Mouse (Mus musculus) intestine, postnatal 0 days (tissue): ENCODE measurements around the gene Slc27a1. TPM values are rescaled to one million over a fixed set of nuclear protein-coding genes. Genes with fewer than 3 reads are reported as not detected.

ENCODE experiments used
- ATAC-seq: fragments of 200-750 bp; cut with Nextera tagmentation; 2 replicates; pipeline ENCODE4 v1.8.0; 2017; ENCODE audit warnings: mild to moderate bottlenecking, moderate TSS enrichment, moderate library complexity
- H3K27ac ChIP-seq: fragments of 300-500 bp; sonication (generic); 2 replicates; pipeline ENCODE4 v1.5.1; 2014; ENCODE audit warnings: mild to moderate bottlenecking, low read depth, low read length, moderate library complexity
- H3K27me3 ChIP-seq: fragments of 300-500 bp; sonication (generic); replicated peaks from 2 replicates; pipeline ENCODE4 v1.6.1; 2014; ENCODE audit warnings: low read length, mixed read lengths; ENCODE audit not compliant: control insufficient read depth, insufficient read depth
- H3K36me3 ChIP-seq: fragments of 300-500 bp; sonication (generic); 2 replicates; pipeline ENCODE4 v1.6.1; 2014; ENCODE audit warnings: mild to moderate bottlenecking, moderate library complexity; ENCODE audit not compliant: control insufficient read depth, insufficient read depth
- H3K4me1 ChIP-seq: fragments of 300-500 bp; sonication (generic); replicated peaks from 2 replicates; pipeline ENCODE4 v1.6.1; 2014; ENCODE audit warnings: antibody characterized with exemption, low read length, mixed read lengths; ENCODE audit not compliant: control insufficient read depth, insufficient read depth
- H3K4me2 ChIP-seq: fragments of 300-500 bp; sonication (generic); replicated peaks from 2 replicates; pipeline ENCODE4 v1.6.1; 2014; ENCODE audit warnings: low read depth, mild to moderate bottlenecking, moderate library complexity
- H3K4me3 ChIP-seq: fragments of 300-500 bp; sonication (generic); 2 replicates; pipeline ENCODE4 v1.5.1; 2014; ENCODE audit warnings: low read depth, low read length
- H3K9ac ChIP-seq: fragments of 300-500 bp; sonication (generic); 2 replicates; pipeline ENCODE4 v1.6.1; 2014; ENCODE audit warnings: mild to moderate bottlenecking, low read depth, low read length
- H3K9me3 ChIP-seq: fragments of 300-500 bp; sonication (generic); 2 replicates; pipeline ENCODE4 v1.6.1; 2016; ENCODE audit warnings: mixed run types; ENCODE audit not compliant: control insufficient read depth
- CTCF ChIP-seq: sonication (generic); IDR thresholded peaks from 2 replicates; pipeline ENCODE4 v1.5.1; 2016; ENCODE audit warnings: low read depth, mild to moderate bottlenecking, control low read depth, antibody characterized with exemption, moderate library complexity
- WGBS: fragments of 180-500 bp; shearing (Covaris S2); extraction: QIAGEN DNeasy Blood & Tissue Kit; methylation state at CpG from one replicate; pipeline ENCODE4 v1.1.7; 2014; 5-methylcytosine and 5-hydroxymethylcytosine counted together
- polyA plus RNA-seq: library from polyadenylated mRNA; unstranded; fragments of >200 nt; fragmentation: Nextera tagmentation; extraction: Ambion mirVana; gene quantifications from 2 replicates; pipeline ENCODE4 v1.2.1, GENCODE M21; 2015

Slc27a1 gene
- polyA plus RNA-seq, 1 experiment from 2014 or later = 14.9 TPM

GRCm38 (mm10) chr8:71574426-71574825, 5.7 kb downstream of the Slc27a1 start:
- no peak for TF ChIP-seq CTCF
- 78% methylated on average over 7 of the region's 7 CpGs for WGBS
- no peak overlapping the region for H3K4me3 ChIP-seq
- H3K4me1 ChIP-seq = peaks cover 2% of the 10 kb centered on the region; the same call in 1 of the 2 replicates
- H3K27me3 ChIP-seq = no peaks in the 10 kb centered on the region
- H3K27ac ChIP-seq = no peak overlapping the region
- no peak overlapping the region for H3K4me2 ChIP-seq
- no peak overlapping the region for H3K9ac ChIP-seq
- no peak for ATAC-seq
- no peaks in the 10 kb centered on the region for H3K36me3 ChIP-seq
- no peaks in the 10 kb centered on the region for H3K9me3 ChIP-seq

DNA sequence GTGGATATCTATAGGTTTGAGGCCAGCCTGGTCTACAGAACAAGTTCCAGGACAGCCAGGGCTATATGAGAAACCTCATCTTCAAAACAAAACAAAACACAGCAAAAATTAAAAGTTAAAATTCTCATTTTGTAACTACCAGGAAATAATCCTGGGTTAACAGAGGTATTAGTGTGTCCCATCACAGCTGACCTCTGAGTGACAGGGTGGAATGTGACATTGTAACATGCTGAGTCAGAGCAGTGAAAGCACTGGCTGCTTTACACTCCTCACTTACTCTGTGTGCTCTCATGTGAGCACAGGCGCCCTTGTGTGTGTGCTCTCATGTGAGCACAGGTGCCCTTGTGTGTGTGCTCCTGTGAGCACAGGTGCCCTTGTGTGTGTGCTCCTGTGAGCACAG, 6.3 kb downstream of the Slc27a1 start:
- Histone ChIP-seq H3K4me3 (no peak overlapping the region), H3K9me3 (no peaks in the 10 kb centered on the region), H3K27ac (no peak overlapping the region), H3K9ac (no peak overlapping the region), H3K27me3 (no peaks in the 10 kb centered on the region), H3K4me1 (peaks cover 2% of the 10 kb centered on the region; the same call in 1 of the 2 replicates), H3K36me3 (no peaks in the 10 kb centered on the region), H3K4me2 (no peak overlapping the region)
- no peak for TF ChIP-seq CTCF
- no peak for ATAC-seq
- 46% methylated on average over 1 of the region's 1 CpGs for WGBS

DNA sequence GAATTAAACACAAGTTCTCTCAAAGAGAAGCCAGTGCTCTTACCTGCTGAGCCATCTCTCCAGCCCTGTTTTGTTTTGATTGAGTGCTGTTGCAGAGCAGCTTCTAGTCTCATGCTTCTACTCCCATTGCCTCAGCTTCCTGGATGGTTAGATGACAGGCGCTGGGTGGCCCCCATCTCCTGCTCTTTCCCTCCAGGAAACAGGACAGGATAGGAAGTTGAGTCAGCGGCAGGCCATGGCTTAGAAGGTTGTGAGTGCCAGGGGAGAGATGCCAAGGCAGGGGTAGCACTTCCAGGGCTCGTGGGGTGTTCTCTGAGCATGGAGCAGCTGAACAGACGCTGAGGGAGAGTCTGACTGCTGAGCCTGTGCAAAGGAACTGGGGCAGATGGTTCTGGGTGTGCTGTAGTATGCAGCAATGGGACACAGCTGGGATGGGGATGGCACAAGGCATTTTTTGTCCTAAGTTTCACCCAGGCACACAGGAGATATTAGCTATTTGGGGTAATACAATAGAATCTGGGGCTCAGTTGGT, 9.2 kb downstream of the Slc27a1 start:
- Histone ChIP-seq H3K4me3 (no peak overlapping the region), H3K9ac (no peak overlapping the region), H3K27ac (no peak overlapping the region), H3K27me3 (no peaks in the 10 kb centered on the region), H3K4me1 (no peaks in the 10 kb centered on the region), H3K9me3 (no peaks in the 10 kb centered on the region), H3K36me3 (no peaks in the 10 kb centered on the region; the same call in 1 of the 2 replicates), H3K4me2 (no peak overlapping the region)
- TF ChIP-seq CTCF = no peak
- ATAC-seq = no peak
- WGBS = 68% methylated on average over 4 of the region's 4 CpGs

- no peak for ATAC-seq
- Histone ChIP-seq H3K4me1 (no peaks in the 10 kb centered on the region), H3K36me3 (no peaks in the 10 kb centered on the region; the same call in 1 of the 2 replicates), H3K9me3 (no peaks in the 10 kb centered on the region), H3K4me3 (no peak overlapping the region), H3K9ac (no peak overlapping the region), H3K27me3 (no peaks in the 10 kb centered on the region), H3K4me2 (no peak overlapping the region), H3K27ac (no peak overlapping the region)
- TF ChIP-seq CTCF = no peak
- WGBS = 67% methylated on average over 1 of the region's 1 CpGs
Observed at GRCm38 (mm10) chr8:71579009-71579408, 10.3 kb downstream of the Slc27a1 start.

DNA sequence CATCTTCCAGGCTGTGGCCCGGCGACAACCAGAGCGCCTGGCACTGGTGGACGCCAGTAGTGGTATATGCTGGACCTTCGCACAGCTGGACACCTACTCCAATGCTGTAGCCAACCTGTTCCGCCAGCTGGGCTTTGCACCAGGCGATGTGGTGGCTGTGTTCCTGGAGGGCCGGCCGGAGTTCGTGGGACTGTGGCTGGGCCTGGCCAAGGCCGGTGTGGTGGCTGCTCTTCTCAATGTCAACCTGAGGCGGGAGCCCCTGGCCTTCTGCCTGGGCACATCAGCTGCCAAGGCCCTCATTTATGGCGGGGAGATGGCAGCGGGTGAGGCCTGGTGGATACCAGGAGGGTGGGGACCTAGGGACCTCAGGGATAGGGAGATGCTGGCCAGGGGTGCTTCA, 10.8 kb downstream of the Slc27a1 start:
- H3K27ac ChIP-seq = no peak overlapping the region
- no peak for TF ChIP-seq CTCF
- 91% methylated on average over 14 of the region's 14 CpGs for WGBS
- no peak overlapping the region for H3K4me3 ChIP-seq
- peaks cover 3% of the 10 kb centered on the region; the same call in 1 of the 2 replicates for H3K36me3 ChIP-seq
- no peaks in the 10 kb centered on the region for H3K9me3 ChIP-seq
- no peak overlapping the region for H3K9ac ChIP-seq
- no peak for ATAC-seq
- H3K4me1 ChIP-seq = no peaks in the 10 kb centered on the region
- H3K4me2 ChIP-seq = no peak overlapping the region
- no peaks in the 10 kb centered on the region for H3K27me3 ChIP-seq

- Histone ChIP-seq H3K4me2 (no peak overlapping the region), H3K36me3 (peaks cover 9% of the 10 kb centered on the region; the same call in 1 of the 2 replicates), H3K4me1 (no peaks in the 10 kb centered on the region), H3K9me3 (no peaks in the 10 kb centered on the region), H3K27me3 (no peaks in the 10 kb centered on the region), H3K27ac (no peak overlapping the region), H3K4me3 (no peak overlapping the region), H3K9ac (no peak overlapping the region)
- WGBS = 68% methylated on average over 9 of the region's 9 CpGs
- TF ChIP-seq CTCF = no peak
- no peak for ATAC-seq
Observed at GRCm38 (mm10) chr8:71580201-71580600, 11.5 kb downstream of the Slc27a1 start.

DNA sequence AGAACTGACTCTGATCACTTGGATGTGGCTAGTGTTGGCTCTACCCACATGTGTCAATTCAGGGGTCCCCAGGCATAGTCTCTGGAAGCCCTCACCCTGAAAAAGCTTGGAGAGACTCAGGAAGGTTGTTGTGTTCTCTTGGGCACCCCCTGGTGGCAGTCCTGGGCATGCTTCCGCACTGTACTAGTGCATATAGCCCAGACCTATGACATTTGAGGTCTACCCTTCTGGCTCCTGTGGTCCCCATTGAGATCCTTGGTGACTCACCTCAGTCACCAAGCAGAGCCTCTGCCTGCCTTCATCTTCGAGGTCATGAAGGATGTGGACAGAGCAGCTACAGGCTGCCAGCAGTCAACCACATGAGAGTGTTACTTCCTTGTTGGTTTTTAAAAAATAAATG, 18.2 kb downstream of the Slc27a1 start:
- Histone ChIP-seq H3K9ac (no peak overlapping the region), H3K4me1 (no peaks in the 10 kb centered on the region), H3K4me2 (no peak overlapping the region), H3K4me3 (no peak overlapping the region), H3K36me3 (peaks cover 17% of the 10 kb centered on the region; the same call in 1 of the 2 replicates), H3K27ac (no peak overlapping the region), H3K9me3 (no peaks in the 10 kb centered on the region), H3K27me3 (no peaks in the 10 kb centered on the region)
- WGBS = 84% methylated on average over 2 of the region's 2 CpGs
- peak; percentile 80 for TF ChIP-seq CTCF
- no peak for ATAC-seq
